Comparison of ENCODE assay signal across 14 mouse cellular contexts in the genomic region with DNA sequence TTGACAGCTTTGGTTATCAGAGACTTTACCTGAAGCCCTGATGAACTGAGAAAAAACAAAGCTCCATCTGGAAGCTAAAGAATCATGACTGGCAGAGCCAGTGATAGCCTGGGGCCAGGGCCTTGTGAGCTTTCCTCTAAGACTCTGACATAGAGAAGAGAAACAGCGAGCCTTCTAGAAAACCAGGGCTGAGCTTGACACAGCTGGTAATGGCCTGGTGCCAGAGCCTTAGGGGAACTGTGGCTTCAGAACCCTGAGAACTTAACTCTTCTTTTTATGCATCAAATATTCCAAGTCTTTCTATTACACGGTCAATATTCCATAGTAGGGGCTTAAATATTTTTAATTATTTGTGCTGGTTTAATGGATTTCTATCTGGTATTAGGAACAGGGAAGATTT.
DNase-seq lines count a peak whose midpoint lies in the region.
"Had no signal": no experiment of that assay in that cellular context is flagged by ENCODE, and none has a peak within 500 bp of the region (broad histone marks: within the 10 kb centered on the region; RNA-seq: fewer than 3 reads in every experiment).

No protein-coding gene starts in this region.

- peak; percentile 40 to 45 for DNase-seq in cerebellum, postnatal 14 days
- no peak for DNase-seq in cerebellum, adult 9-11 months
- DNase-seq in kidney, postnatal 4 days: peak; percentile 1 to 2
- DNase-seq in kidney, adult 11 months: no peak
- peak; percentile 3 for DNase-seq in right cerebral cortex, postnatal 4 days
- no peak for DNase-seq in right cerebral cortex, adult 18-20 months
- DNase-seq in adrenal gland, postnatal 36 days: no peak
- DNase-seq: adrenal gland, postnatal 25 days; gastrocnemius, postnatal 36 days; heart, adult 2 months; heart, postnatal 14 days; kidney, adult 18-20 months; liver, postnatal 0 days; lung, postnatal 10 days had no signal

Comparison
In these comparisons a context has a peak if more than half of its experiments do, and no peak if none do; other contexts are left out.
1. DNase-seq: peak in cerebellum, postnatal 14 days (2 of 2), kidney, postnatal 4 days (2 of 2) and right cerebral cortex, postnatal 4 days (single experiment); none in cerebellum, adult 9-11 months (single experiment), kidney, adult 11 months (single experiment), right cerebral cortex, adult 18-20 months (single experiment) and adrenal gland, postnatal 36 days (0 of 2).